Mouse (Mus musculus): Measurements from ENCODE around the gene Slc23a2.

Slc23a2 gene

GRCm38 (mm10) chr2:132134758-132135157 is 10.2 kb downstream of the Slc23a2 start:
- DNase-seq (ENCODE audit: inconsistent ontology term), result no peak

GRCm38 (mm10) chr2:132133436-132133835 is 11.5 kb downstream of the Slc23a2 start:
- DNase-seq (ENCODE audit: inconsistent ontology term), result no peak

GRCm38 (mm10) chr2:132131266-132131665 is 13.6 kb downstream of the Slc23a2 start:
- peak; percentile 93 for DNase-seq (ENCODE audit: inconsistent ontology term)

GRCm38 (mm10) chr2:132129980-132130379 is 14.9 kb downstream of the Slc23a2 start:
- no peak for DNase-seq (ENCODE audit: inconsistent ontology term)

- no peak for DNase-seq (ENCODE audit: inconsistent ontology term)
Measured at GRCm38 (mm10) chr2:132129247-132129646, 15.7 kb downstream of the Slc23a2 start.

- DNase-seq (ENCODE audit: inconsistent ontology term), result no peak
Measured at GRCm38 (mm10) chr2:132127904-132128303, 17.0 kb downstream of the Slc23a2 start.

- no peak for DNase-seq (ENCODE audit: inconsistent ontology term)
Measured at GRCm38 (mm10) chr2:132126292-132126691, 18.6 kb downstream of the Slc23a2 start.

- DNase-seq (ENCODE audit: inconsistent ontology term), result no peak
Measured at GRCm38 (mm10) chr2:132123063-132123462, 21.8 kb downstream of the Slc23a2 start.

- no peak for DNase-seq (ENCODE audit: inconsistent ontology term)
Measured at GRCm38 (mm10) chr2:132121050-132121449, 23.9 kb downstream of the Slc23a2 start.

- DNase-seq (ENCODE audit: inconsistent ontology term), result no peak
Measured at GRCm38 (mm10) chr2:132118646-132119045, 26.3 kb downstream of the Slc23a2 start.

- DNase-seq (ENCODE audit: inconsistent ontology term), result no peak
Measured at GRCm38 (mm10) chr2:132115936-132116335, 29.0 kb downstream of the Slc23a2 start.

GRCm38 (mm10) chr2:132115344-132115743 is 29.6 kb downstream of the Slc23a2 start:
- no peak for DNase-seq (ENCODE audit: inconsistent ontology term)

GRCm38 (mm10) chr2:132113962-132114759 is 30.7 kb downstream of the Slc23a2 start:
- peak; percentile 33 for DNase-seq (ENCODE audit: inconsistent ontology term)

- DNase-seq (ENCODE audit: inconsistent ontology term), result no peak
Measured at GRCm38 (mm10) chr2:132112319-132112718, 32.6 kb downstream of the Slc23a2 start.

GRCm38 (mm10) chr2:132111905-132112304 is 33.0 kb downstream of the Slc23a2 start:
- no peak for DNase-seq (ENCODE audit: inconsistent ontology term)

GRCm38 (mm10) chr2:132111266-132111665 is 33.6 kb downstream of the Slc23a2 start:
- peak; percentile 51 for DNase-seq (ENCODE audit: inconsistent ontology term)

GRCm38 (mm10) chr2:132110702-132111101 is 34.2 kb downstream of the Slc23a2 start:
- no peak for DNase-seq (ENCODE audit: inconsistent ontology term)

GRCm38 (mm10) chr2:132108988-132109387 is 35.9 kb downstream of the Slc23a2 start:
- DNase-seq (ENCODE audit: inconsistent ontology term), result no peak

- DNase-seq (ENCODE audit: inconsistent ontology term), result no peak
Measured at GRCm38 (mm10) chr2:132107611-132108010, 37.3 kb downstream of the Slc23a2 start.

- no peak for DNase-seq (ENCODE audit: inconsistent ontology term)
Measured at GRCm38 (mm10) chr2:132106069-132106468, 38.8 kb downstream of the Slc23a2 start.

- peak; percentile 59 for DNase-seq (ENCODE audit: inconsistent ontology term)
Measured at GRCm38 (mm10) chr2:132103265-132103664, 41.6 kb downstream of the Slc23a2 start.

- DNase-seq (ENCODE audit: inconsistent ontology term), result no peak
Measured at GRCm38 (mm10) chr2:132102505-132103130, 42.3 kb downstream of the Slc23a2 start.

Data from Muller cell, postnatal 12 days (primary cell).